Mouse (Mus musculus): Measurements from ENCODE around the gene Syt1.

DNA sequence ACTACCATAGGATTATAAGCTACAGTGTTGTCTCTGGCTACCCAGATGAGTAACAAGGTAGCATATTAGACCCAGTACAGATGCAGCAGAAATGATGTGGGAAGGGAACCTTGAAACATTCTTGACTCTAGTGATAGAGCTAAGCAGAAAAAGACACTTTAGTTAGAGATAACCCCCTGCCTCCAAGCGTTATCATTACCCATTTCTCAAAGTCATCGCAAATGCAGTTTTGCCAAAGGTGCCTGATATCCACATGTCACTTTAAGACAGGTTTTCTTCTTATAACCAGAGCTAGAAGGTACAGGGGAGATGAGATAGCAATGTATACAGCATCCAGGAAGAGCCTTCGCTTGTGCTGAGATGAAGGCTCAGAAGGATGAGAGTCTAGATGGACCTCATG is 421.4 kb downstream of the Syt1 start:
- no peak for TF ChIP-seq CTCF (IDR thresholded peaks at IDR 0.05; ENCODE audit: borderline replicate concordance, extremely low read depth, insufficient read depth, insufficient read length)
- no peak for TF ChIP-seq POLR2A (IDR thresholded peaks at IDR 0.05; ENCODE audit: borderline replicate concordance, extremely low read depth, insufficient read depth, insufficient read length, poor library complexity, severe bottlenecking)
